Mouse (Mus musculus) ES-Bruce4 (cell line): ENCODE data around the gene Rbbp8nl.

Experiments used
- CTCF ChIP-seq: IDR thresholded peaks from one replicate; pipeline ENCODE4 v1.8.1; 2011; ENCODE audit warnings: low read depth, low read length
- EP300 ChIP-seq: IDR thresholded peaks from 2 replicates; pipeline ENCODE4 v1.6.1; 2011; ENCODE audit warnings: low read depth, low read length; ENCODE audit not compliant: insufficient read depth
- POLR2A ChIP-seq: IDR thresholded peaks from one replicate; pipeline ENCODE4 v1.8.1; 2011; ENCODE audit warnings: low read length; ENCODE audit not compliant: insufficient read depth

- TF ChIP-seq CTCF (no peak), POLR2A (no peak), EP300 (no peak)
Observed at GRCm38 (mm10) chr2:180333778-180334550, 44.3 kb upstream of the Rbbp8nl start.
